Mouse (Mus musculus): Measurements from ENCODE around the gene Meox1.

DNA sequence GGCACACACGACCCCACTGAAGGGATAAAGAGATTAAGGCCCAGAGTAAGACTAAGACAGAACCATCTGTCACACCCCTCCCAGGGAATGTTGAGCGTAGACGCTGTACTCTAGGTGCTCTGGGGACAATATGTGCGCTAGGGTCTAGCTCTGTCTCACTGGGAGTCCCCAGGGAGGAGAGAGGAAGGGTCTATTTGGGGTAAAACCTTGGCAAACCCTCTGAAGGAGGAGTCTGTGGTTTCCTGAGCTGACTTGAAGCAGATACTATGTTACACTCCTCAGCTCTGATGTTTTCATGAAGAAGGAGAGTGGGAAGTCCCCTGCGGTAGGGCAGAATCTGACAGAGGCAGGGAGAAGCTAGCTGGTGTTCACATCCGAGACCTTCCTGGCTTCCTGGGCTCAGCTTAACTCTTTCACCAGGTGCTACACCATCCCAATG is 8.3 kb downstream of the Meox1 start:
- TF ChIP-seq CTCF (IDR thresholded peaks at IDR 0.05; ENCODE audit: low read depth) (no peak), EP300 (IDR thresholded peaks at IDR 0.05; ENCODE audit: low read depth) (no peak)
